Mouse (Mus musculus): ENCODE results near the gene D930048N14Rik.
"Not testable (repeated sequence)": the region's sequence is repeated elsewhere in the genome, so short reads cannot be mapped to it uniquely, and the experiment has no call there.

The D930048N14Rik gene

DNA sequence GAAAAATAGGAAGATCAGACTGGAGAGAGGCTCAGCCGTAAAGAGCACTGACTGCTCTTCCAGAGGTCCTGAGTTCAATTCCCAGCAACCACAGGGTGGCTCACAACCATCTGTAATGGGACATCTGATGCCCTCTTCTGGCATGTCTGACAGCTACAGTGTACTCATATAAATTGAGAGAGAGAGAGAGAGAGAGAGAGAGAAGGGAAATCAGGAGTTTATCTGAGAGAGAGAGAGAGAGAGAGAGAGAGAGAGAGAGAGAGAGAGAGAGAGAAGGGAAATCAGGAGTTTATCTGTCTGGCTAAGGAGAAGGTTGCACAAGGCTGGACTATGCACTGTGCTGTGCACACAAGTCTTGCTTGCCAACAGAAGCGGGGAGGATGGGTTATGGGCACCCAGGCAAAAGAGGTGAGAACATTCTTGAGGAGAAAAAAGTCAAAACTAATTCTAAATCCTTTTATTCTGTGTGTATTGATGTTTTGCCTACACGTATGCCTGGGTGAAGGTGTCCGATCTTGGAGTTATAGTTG is 2.2 kb downstream of the D930048N14Rik start:
- no peak for ATAC-seq (ENCODE audit: low TSS enrichment)

DNA sequence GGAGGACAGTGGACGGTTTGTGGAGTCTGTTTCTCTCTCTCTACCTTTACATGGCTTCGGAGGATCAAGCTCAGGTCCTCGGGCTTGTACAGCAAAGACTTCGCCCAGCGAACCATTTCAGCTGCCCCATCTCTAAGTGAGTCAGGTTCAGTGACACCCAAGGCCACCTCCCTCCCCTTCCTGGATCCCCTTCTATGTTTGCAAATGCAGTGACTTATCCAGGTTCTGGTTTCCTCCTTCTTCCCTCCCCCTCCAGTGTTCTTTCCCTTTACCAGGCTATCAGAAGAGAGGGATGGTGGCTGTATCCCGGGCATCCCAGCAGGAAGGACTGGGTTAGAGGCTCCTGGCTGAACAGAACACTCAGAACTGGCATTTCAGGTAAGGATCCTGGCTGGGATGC is 3.0 kb downstream of the D930048N14Rik start:
- ATAC-seq (ENCODE audit: low TSS enrichment): no peak

DNA sequence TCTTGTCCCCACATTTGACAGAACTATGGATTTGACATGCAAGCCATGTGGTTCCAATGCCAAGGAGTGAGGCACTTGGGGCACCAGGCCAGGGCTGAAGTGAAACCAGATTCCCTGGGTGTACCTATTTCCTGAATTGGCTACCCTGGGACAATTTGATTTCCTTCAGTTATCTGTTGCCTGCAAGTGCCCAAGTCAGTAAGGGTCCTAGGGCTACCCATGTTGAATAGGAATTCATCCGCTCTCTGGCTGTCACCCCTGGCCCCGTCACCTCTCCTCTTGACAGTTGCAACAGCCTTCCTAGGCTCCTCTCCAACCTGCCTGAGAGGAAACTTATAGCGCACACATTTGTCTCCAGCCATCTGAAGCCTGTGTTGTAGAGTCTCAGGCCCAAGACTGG is 4.1 kb downstream of the D930048N14Rik start:
- no peak for ATAC-seq (ENCODE audit: low TSS enrichment)

DNA sequence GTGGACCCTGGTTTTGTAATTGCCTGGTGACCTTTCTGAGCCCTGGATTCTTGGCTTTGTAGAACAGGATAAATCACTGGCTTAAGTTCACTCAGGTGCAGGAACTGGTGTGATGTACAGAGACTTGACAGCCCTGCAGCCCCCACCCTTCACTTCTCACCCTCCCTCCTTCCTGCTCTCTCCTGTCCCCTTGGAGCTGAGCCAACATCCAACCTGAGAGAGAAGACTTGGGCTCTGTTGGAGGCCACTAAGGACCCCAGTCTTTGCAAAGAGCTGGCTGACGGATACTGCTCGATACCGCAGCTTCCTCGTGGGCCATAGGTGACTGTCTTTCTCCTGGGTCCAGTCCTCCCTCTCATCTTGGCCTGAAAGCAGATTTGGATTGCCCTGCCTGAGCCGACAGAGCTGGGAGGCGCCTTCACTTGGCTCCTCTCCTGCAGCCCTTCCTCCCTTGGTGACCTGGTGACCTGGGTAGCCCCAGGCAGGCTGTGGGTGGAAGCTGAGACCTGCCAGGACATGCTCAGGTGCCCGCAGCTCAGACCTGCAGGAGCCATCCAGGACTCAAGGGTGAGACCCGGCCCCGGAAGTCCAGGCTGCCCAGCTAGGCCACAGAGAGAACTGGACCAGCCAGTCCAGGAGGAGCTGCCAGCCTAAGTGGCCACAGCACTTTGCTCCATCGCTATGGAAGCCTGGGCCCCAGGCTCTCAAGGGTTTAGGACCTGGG is 6.2 kb downstream of the D930048N14Rik start:
- no peak for ATAC-seq (ENCODE audit: low TSS enrichment)

DNA sequence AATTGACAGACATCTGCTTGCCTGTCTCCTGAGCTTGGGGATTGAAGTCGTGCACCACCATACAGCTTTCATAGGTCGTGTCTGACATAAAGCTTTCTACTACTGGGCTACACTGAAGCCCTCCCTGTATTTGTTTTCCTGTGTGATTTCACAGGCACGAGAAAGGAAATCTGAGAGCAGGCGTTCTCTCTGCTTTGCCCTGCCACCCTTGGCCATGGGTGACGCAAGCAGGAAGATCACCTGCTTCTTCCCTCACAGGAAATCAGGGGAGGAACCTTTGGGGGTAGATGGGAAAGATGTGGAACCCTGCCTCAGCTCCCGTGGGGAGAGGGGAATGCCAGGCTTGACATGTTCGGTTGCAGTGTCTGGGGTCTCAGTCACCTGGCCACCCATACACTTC is 7.5 kb downstream of the D930048N14Rik start:
- ATAC-seq (ENCODE audit: low TSS enrichment): peak; percentile 20; the same call in 1 of the 2 replicates

DNA sequence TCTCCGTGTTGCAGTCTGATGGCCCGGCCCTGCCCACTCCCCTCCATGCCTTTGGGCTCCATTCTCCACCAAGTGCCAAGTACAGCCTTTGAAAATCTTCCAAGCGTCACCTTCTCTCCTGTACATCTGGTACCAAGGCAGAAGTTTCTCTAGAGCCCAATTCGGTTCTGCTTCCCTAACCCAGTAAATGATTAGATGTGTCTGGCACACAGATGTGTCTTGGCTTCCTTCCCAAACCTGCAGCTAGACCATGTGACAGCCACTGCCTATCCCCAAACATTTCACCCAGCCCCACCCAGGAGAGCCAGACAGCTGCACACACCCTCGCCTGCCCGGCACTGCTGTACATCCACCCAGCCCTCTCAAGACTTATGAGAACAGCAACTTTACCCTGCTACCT is 8.0 kb downstream of the D930048N14Rik start:
- peak; percentile 89 for ATAC-seq (ENCODE audit: low TSS enrichment)

DNA sequence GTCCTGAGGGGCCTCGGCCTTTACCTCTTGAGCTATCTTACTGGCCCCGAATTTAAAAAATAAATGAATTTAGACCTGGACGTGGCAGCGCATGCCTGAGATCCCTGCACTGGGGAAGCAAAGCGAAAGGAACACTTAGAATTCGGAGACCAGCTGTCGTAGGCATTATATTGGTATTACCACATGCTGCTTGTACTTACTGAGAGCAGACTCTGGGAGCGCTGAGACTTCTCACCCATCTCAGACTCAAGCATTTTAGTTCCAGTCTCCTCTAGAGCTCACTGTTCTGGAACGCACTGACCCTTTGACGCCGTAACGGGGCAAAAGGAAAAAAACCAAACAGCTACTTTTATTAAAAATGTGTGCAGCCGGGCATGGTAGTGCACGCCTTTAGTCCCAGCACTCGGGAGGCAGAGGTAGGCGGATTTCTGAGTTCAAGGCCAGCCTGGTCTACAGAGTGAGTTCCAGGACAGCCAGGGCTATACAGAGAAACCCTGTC is 11.2 kb downstream of the D930048N14Rik start:
- ATAC-seq (ENCODE audit: low TSS enrichment): no peak

DNA sequence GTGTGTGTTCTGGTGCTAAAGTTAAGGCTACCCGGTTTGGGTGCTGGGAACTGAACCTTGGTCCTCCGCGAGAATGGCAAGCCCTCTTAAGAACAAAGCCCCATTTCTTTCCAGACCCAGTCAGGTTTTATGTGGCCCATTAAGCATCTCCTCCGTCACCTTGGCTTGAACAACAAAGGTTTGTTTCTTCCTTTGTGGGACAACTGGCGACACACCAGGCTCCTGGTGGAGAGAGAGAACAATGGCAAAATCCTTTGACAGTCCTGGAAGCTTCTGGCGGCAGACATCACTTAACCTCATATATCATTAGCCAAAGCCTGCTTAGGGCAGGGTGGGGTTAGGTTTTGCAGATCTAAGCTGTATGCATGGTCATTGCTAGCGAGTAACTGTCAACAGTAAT is 11.9 kb downstream of the D930048N14Rik start:
- no peak for ATAC-seq (ENCODE audit: low TSS enrichment)

DNA sequence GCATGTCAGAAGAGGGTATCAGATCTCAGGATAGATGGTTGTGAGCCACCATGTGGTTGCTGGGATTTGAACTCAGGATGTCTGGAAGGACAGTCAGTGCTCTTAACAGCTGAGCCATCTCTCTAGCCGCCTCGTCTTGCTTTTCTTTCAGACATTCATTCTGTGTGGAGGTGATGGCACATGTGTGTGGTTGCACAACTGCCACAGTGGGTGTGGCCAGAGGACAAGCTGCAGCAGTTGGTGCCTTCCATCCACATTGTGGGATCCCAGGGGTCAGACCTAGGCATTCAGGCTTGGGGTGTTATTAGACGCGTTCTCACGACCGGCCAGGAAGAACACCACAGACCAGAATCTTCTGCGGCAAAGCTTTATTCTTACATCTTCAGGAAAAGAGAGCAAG is 14.0 kb downstream of the D930048N14Rik start:
- not testable (repeated sequence) for ATAC-seq (ENCODE audit: low TSS enrichment)

DNA sequence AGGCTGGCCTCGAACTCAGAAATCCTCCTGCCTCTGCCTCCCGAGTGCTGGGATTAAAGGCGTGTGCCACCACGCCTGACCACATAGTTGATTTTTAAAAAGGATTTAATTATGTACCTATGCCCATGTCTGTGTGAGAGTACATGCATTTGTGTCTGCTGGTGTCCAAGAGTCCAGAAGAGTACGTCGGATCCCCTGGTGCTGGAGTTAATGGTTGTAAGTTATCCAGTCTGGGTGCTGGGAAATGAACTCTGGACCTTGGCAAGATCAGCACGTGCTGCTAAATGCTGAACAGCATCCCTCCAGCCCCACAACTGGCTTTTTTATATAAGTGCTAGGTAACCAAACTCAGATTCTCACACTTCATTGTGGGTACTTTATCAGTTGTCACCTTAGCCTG is 20.1 kb downstream of the D930048N14Rik start:
- no peak for ATAC-seq (ENCODE audit: low TSS enrichment)

DNA sequence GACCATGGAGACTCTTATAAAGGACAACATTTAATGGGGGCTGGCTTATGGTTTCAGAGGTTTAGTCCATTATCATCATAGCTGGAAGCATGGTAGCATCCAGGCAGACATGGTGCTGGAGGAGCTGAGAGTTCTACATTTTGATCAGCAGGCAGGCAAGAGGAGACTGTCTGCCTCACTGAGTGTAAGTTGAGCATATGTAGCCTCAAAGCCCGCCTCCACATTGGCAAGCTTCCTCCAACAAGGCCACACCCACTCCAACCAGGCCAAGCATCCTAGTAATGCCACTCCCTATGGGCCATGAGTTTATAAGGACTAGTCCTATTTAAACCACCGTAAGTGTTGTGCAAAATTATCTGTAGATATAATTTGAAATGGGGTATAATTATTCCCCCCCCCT is 20.6 kb downstream of the D930048N14Rik start:
- ATAC-seq (ENCODE audit: low TSS enrichment): no peak

DNA sequence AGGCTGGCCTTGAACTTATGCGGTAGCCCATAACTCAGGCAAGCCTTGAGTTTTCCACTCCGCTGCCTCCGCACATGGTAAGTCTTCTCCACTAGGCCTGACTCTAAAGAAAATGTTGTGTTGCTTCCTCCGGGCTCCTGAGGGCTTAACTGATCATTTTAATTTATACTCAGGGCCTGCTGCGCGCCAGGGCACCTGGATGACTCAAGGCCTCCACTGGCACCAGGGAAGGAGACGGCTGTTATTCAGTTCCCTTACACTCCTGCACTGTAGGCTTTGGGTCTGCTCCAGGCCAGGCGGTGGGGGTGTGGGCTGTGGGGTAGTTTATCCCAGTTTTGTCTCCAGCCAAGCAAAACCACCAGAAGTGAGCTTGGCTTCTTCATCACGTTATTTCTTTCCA is 22.5 kb downstream of the D930048N14Rik start:
- no peak for ATAC-seq (ENCODE audit: low TSS enrichment)

DNA sequence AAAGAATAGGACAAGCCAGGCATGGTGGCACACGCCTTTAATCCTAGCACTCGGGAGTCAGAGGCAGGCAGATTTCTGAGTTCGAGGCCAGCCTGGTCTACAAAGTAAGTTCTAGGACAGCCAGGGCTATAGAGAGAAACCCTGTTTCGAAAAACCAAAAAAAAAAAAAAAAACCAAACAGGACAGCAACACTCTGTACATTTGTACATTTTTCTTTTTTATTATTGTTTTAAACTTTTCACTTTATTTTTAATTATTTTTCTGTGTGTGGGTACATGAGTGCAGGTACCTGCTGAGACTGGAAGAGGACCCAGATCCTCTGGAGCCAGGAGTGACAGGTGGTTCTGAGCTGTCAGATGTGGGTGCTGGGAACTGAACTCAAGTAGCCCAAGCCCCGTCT is 24.6 kb downstream of the D930048N14Rik start:
- no peak for ATAC-seq (ENCODE audit: low TSS enrichment)

DNA sequence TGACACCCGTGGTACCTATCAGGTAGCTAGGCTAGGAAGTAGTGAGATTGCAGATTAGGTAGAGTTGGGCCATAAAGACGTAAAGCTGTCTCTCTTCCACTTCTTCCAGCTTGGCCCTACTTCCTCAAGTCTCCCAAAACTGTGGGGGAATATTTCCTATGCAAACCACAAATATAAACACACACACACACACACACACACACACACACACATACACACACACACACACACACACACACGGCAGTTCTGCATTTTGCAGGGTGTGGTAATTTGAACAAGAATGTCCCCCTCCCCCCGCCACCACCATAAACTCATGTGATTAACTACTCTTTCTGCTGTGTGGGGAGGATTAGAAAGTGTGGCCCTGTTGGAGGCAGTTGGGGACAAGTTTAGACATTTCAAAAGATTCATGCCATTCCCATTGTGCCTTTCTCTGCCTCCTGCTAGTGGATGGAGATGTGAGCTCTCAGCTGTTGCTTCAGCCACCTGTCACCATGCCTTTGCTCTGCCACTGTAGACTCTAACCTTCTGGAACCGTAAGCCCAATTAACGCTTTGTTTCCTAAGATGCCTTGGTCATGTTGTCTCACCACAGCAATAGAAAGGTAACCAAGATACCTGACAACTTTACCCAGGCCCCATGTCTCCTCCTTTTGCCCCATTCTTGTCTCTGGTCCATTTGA is 27.1 kb downstream of the D930048N14Rik start:
- no peak for ATAC-seq (ENCODE audit: low TSS enrichment)

DNA sequence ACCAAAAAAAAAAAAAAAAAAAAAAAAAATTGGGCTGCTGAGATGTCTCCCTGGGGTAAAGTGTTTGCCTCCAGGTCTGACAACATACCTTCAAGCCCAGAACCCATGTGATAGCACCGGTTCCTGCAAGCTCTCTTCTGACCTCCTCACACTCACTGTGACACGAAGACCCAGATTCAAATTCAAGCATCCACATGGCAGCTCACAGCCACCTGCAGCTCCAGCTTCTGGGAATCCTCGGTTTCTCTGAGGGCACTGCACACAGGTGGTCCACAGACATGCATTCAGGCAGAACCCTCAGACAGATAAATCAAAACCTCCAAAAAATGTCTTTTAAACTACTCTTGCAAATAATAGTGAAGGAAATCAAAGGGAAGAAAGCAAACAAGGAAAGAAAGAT is 28.7 kb downstream of the D930048N14Rik start:
- no peak for ATAC-seq (ENCODE audit: low TSS enrichment)

DNA sequence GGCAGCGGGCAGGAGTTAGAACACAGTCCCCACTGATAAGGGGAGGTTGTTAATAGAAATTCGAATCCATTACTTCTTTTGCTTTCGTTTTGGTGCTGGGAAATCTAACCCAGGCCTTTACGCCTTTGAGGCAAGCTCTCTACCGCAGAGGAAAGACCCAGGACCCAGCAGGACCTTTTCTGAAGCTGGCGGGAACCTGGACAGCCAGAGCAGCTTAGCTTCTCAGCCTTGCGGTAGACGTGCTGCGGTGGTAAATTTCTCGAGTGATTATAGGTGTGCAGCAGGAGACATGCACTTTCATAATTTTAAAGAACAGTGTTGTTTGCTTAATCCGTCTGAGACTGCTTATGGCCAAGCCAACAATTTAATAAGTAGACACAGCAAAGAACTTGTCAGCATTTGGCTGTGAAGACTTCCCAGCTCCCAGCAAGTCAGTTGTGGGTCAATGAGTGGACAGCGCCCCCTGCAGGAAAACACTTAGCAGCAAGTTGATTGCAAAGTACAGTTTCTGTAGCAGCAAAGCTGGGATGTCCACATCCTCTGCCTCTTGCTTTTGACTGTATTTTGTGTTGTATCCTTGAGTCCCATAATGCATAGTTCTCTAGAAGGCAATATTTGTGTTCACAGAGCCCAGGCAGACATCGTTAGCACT is 30.7 kb downstream of the D930048N14Rik start:
- ATAC-seq (ENCODE audit: low TSS enrichment): peak; percentile 90

DNA sequence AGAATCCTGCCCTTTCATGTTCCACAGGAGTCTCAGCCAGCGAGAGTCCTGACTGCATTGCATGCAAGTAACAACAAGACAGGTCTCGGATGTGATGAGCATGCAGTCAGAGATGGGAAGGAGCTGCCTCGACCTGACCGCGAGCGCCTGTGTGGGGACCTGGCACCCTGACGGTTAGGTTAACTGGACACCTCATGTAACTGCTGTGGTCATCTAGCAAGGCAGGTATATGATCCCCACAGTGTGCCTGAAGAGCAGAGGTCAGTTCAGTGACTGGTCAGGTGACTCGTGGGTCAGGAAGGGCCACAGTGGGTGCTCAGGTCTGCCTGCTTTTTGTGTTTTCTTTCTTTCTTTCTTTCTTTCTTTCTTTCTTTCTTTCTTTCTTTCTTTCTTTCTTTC is 31.2 kb downstream of the D930048N14Rik start:
- ATAC-seq (ENCODE audit: low TSS enrichment): 0 out of 2 replicates have a peak, but pooled peaks have one; percentile 9

DNA sequence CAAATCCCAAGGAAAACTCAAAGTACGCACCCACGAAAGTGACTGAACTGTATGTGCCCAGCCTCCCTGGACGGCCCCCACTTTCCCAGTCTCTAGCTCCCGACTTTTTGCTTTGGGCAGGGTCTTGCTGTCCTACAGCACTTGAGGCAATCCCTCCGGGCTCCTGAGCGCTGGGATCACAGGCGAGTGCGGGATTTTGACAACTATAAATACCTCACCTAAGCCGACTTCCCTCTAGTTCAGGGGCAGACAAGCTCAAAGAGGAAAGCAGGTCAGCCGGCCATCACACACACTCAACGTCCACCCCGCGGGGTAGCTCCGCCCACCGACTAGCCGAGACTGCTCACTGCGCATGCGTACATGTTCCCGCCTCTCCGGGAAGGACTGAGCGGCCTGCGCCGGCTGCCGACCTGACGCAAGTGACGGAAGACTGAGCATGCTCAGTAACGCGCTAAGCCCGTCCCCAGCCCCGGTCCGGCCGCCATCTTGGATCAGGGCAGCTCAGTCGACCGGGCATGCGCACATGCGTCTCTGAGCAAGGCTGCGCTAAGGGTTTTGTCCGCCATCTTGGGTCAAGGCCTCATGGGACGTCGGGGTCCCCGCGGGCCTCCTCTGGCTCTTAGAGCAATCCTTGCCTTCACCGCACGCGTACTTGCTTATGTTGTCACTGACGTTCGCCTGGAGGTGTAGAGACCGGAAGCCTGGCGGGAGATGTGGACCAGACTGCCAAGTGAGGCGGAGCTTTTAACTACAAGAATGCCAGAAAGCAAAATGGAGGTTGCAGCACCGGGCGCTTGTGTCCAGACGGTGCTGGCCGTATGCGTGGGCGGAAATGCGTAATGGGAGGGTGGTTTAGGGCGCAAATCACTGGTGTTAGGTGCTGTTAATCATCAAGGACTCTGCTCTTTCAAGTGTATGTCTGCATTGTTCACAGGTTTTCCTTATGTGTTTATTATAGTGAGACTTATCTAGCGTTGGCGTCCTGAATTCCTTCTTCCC is 37.9 kb downstream of the D930048N14Rik start, which contains the start of gene 0610009B22Rik:
0610009B22Rik (minus strand) TSS at position 545 of the 999 bp plus-strand sequence.
- peak; percentile 97 for ATAC-seq (ENCODE audit: low TSS enrichment)

DNA sequence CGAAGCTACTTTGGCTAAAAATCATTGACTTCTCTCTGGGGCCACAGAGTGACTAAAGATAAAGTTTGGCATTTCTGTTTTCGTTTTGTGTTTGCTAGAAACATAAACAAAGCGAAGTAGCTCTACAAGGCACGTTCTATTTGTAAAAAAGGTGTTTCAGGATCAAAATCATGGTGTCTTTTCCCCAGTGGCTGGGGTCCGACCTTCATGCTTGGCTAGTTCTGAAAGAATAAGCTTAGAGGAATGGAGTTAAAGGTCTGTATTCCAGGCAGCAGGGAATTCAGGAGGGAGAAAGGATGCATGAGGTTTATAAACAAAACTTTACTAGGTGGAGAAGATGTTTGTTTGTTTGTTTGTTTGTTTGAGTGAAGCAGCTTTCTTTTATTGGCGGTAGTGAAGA is 38.6 kb downstream of the D930048N14Rik start:
- no peak for ATAC-seq (ENCODE audit: low TSS enrichment)

DNA sequence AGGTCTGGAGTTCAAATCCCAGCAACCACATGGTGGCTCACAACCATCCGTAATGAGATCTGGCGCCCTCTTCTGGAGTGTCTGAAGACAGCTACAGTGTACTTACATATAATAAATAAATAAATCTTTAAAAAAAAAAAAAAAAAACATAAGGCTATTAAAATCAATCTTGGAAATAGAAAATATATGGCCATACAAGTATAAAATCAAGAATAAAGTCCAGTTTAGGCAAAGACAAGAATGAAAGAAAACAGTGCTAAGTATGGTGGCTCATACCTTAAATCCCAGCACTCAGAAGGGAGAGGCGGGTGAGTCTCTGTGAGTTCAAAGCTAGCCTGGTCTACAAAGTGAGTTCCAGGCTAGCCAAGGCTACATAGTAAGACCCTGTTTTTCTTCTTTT is 39.8 kb downstream of the D930048N14Rik start:
- not testable (repeated sequence) for ATAC-seq (ENCODE audit: low TSS enrichment)

DNA sequence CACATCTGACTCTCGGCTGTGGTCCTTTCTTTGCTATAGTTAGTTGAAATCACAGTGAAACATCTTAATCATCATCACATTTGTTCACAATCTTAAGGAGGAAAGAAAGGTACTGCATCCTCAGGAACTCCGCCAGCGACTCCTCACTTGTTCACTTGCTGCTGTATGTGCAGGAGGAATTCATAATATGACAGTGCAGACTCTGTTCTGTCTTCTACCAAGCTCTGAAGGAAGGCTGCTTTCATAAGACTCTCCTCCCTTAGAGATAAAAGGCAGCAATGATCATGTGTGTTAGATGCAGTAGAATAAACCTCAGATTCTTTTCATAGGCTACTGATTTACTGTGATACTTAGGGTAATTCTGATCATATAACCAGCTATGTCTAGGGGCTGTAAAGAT is 44.2 kb downstream of the D930048N14Rik start:
- peak; percentile 74 for ATAC-seq (ENCODE audit: low TSS enrichment)
